Mouse (Mus musculus) 416B (cell line): ENCODE measurements at regions not wholly inside any gene's neighbourhood (a gene's known extent, or its start where the extent isn't known, plus 50 kb on each side); places are given as distances from the start of the nearest gene placed in this dataset.

ENCODE experiments used
- DNase-seq: peaks from one replicate; pipeline ENCODE4 v3.0.0; 2011; ENCODE audit warnings: low read depth

- no peak for DNase-seq
Observed at GRCm38 (mm10) chrX:158920217-158920616, 289.9 kb upstream of the Rps6ka3 start.

- no peak for DNase-seq
Observed at GRCm38 (mm10) chrX:158921424-158921823, 288.7 kb upstream of the Rps6ka3 start.

DNA sequence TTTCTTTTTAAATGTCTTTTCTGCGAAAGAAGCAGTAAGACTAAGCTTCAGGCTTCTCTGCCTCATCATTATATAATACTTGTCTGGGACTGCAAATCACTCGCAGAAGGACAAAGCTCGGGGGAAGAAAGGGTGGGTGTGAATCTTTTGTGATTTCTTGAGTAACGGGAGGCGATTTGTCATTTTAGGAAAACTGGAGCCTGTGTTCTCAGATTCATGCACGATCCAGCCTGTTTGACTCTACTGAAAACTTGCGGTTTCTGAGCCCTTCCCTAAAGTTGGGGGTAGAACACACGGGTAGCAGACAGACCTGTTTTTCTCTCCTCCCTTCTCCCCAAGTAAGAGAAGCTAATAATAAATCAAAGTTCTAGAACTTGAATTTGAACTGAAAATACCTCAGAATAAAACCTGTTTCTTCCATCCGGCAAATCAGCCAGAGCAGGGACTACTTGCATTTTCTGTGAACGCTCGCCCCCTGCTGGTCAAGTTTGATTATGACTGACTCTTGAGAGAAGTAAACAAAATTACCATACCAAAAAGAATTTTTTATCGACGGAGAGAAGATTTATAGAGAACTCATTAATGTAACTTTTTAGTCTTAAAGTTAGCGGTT lies 288.2 kb upstream of the Rps6ka3 start:
- peak; percentile 63 for DNase-seq

- DNase-seq = no peak
Observed at GRCm38 (mm10) chrX:158923081-158923561, 287.0 kb upstream of the Rps6ka3 start.

DNA sequence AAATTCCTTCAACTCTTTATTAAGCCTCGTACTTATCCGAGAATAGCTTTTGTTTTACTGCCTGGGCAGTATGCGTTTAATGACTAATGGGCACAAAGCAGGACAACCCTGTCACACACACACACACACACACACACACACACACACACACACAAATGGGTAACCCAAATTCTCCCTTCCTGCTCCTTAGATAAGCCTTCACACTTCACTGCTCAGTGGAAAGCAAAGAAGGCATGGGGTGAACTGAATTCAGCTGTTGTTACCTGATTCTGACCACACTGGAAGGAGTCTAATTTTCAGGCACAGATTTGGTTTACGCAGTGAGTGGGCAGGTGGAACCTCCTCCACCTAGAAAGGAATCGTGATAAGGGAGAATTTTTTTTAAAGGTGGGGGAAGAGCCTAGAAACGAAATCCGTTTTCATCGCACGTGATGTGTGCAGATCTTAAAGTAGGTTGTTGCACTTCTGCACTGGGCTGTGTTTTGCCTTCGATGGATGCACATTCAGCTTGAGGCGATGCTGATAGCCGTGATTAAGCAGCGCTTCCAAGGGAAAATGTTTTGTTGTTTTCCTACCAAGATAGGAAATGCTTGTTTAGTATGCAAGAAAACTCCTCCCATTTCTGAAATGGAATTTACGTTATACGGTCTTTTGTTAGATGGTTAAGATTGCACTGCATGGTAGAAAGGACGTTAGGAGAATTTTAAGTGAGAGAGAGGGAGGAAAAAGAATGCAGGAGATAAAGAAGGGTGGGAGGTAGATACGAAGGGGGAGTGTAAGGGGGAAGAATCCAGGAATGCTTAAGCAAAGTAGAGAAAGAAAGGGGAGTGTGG lies 286.2 kb upstream of the Rps6ka3 start:
- DNase-seq = no peak

GRCm38 (mm10) chrX:158924490-158925398 lies 285.4 kb upstream of the Rps6ka3 start:
- peak; percentile 44 for DNase-seq

DNA sequence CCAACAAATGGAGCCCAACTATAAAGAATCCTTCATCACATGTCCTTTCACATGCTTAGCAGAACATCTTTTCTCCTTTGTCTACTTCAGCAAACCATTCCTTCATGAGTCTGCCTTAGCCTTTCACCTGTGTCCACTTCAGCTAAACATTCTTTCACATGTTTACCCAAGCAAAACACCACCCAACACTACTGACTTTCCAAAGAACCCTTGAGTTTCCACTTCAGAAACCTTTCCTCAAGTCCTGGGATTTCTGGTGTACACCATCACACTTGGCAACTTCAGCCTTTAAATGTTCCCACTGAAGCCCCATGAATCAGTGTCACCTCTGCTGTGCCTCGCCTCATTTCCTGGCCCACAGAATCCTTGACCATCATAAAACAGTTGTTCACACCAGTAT lies 278.2 kb upstream of the Rps6ka3 start:
- no peak for DNase-seq

DNA sequence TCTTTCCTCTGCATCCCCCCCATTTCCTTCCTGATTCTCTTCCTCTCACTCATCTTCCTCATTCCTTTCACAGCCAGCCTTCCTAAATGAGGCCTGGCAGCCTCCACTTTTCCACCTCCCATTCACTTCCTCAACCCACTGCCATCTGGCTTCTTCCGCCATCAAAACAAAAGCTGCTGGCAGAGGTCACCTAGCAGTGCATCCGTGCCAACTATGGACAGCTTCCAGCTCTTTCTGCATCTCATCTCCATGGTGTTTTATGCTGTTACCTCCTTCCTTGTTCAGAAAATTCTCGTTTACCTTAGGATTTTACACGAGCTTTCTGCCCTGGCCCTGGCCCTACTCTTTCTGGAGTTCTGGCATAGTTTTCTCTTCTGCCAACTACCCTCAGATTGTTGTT lies 262.9 kb upstream of the Rps6ka3 start:
- no peak for DNase-seq

DNA sequence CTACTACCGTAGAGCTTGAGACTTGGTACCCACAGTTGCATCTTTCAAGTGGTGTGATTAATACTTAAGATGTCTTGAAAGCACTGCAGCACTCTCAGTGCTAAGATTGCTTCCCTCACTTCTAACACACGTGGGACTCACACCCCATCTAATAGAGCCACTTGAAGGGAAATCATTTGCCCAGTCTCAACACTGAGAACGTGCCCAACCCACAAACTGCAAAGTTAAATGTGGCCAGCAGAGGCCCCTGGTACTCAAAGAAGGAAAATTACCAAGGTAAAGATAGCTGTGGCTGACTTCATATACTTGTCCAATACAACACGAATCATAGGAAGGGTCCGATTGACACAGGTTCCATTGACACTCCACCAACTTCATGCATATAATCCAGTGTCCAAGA lies 238.4 kb upstream of the Rps6ka3 start:
- peak; percentile 21 for DNase-seq

- no peak for DNase-seq
Observed at GRCm38 (mm10) chrX:158976648-158977047, 233.5 kb upstream of the Rps6ka3 start.

- DNase-seq = no peak
Observed at GRCm38 (mm10) chrX:158984721-158985120, 225.4 kb upstream of the Rps6ka3 start.

- no peak for DNase-seq
Observed at GRCm38 (mm10) chrX:158987676-158988075, 222.4 kb upstream of the Rps6ka3 start.

DNA sequence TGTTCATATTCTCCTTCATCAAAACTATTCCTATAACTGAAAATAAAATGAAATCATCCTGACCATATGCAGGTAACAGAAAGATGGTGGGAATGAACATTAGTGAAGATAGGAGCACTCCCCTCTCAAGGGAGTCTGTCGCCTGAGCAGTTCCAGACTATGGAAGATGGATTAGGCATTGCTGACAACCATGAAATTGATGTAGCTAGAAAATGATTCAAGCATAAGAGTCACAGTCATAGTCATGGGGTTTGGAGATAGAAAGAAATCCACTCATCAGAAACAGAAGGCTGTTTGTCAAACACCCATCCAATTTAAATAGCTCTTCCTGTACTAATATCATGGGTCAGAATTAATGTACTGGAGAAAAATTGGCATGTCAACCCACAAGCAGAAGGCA lies 191.2 kb upstream of the Rps6ka3 start:
- no peak for DNase-seq

GRCm38 (mm10) chrX:159026311-159026710 lies 183.8 kb upstream of the Rps6ka3 start:
- DNase-seq = no peak

- no peak for DNase-seq
Observed at GRCm38 (mm10) chrX:159031927-159032326, 178.2 kb upstream of the Rps6ka3 start.

DNA sequence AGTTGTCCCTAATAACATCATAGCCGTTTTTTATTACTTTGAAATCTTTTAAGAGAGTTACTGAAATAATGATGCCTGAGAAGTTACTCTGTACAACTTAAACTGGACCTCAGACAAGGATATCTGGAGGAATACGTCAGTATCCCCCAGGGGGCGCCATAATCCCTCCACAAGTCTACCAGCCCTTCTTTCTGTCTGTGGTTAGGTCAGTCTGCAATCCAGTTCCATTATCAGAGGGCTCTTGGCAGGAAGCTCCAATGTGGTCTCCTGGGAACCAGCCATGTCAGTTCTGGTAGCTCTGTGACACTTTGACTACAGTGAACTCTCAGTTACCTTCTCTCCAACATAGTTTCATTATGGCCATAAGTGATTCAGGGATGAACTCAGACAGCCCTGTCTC lies 166.7 kb upstream of the Rps6ka3 start:
- peak; percentile 80 for DNase-seq

GRCm38 (mm10) chrX:159047876-159048275 lies 162.2 kb upstream of the Rps6ka3 start:
- DNase-seq = no peak

- peak; percentile 70 for DNase-seq
Observed at GRCm38 (mm10) chrX:159055689-159056461, 154.2 kb upstream of the Rps6ka3 start.

- DNase-seq = no peak
Observed at GRCm38 (mm10) chrX:159056462-159056805, 153.7 kb upstream of the Rps6ka3 start.

- DNase-seq = no peak
Observed at GRCm38 (mm10) chrX:159058931-159059330, 151.2 kb upstream of the Rps6ka3 start.

DNA sequence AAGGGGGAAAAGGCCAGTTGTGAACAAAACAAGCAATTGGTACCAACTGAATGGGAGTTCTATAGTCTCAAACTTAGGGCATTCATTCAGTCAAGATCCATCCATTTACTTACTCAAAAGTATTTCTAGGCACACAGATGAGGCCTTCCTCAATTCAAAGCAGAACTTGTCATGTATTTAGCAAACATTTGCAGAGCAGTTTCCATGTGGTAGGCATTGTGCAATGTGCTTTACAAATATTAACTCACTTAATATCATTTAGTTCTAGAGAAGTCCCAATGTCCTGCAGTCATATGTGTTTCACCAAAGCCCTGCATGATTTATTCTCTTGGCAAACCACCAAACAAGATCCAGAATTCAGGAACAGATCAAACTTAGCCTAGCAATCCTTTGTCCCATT lies 148.8 kb upstream of the Rps6ka3 start:
- DNase-seq = peak; percentile 19

- DNase-seq = no peak
Observed at GRCm38 (mm10) chrX:159066212-159066611, 143.9 kb upstream of the Rps6ka3 start.
